Mouse (Mus musculus) brown adipose tissue, adult 24 weeks (tissue): ENCODE results near the gene Med10. TPM values are rescaled to one million over a fixed set of nuclear protein-coding genes. Genes with fewer than 3 reads are reported as not detected.
A peak's percentile ranks its signal among the peaks of the same experiment; 100 is the strongest.

Experiments
- H3K27ac ChIP-seq: fragments of 200-500 bp; replicated peaks from 2 replicates; pipeline ENCODE4 v1.5.1; 2012; ENCODE audit warnings: low read depth, mild to moderate bottlenecking, low read length
- H3K4me1 ChIP-seq: fragments of 200-500 bp; 2 replicates; pipeline ENCODE4 v1.6.1; 2012; ENCODE audit warnings: low read length, mixed read lengths; ENCODE audit not compliant: control insufficient read depth, insufficient read depth, insufficient read length
- H3K4me3 ChIP-seq: fragments of 200-500 bp; 2 replicates; pipeline ENCODE4 v1.5.1; 2012; ENCODE audit warnings: low read depth, mild to moderate bottlenecking, low read length, moderate library complexity; ENCODE audit not compliant: insufficient read depth
- polyA plus RNA-seq: library from polyadenylated mRNA; stranded (reverse); fragments of >200 nt; gene quantifications from 2 replicates; pipeline ENCODE4 v1.2.4, GENCODE M21; 2012; ENCODE audit not compliant: missing spikeins, insufficient read depth, insufficient read length

The Med10 gene
- polyA plus RNA-seq, 1 experiment: 89.3 TPM

DNA sequence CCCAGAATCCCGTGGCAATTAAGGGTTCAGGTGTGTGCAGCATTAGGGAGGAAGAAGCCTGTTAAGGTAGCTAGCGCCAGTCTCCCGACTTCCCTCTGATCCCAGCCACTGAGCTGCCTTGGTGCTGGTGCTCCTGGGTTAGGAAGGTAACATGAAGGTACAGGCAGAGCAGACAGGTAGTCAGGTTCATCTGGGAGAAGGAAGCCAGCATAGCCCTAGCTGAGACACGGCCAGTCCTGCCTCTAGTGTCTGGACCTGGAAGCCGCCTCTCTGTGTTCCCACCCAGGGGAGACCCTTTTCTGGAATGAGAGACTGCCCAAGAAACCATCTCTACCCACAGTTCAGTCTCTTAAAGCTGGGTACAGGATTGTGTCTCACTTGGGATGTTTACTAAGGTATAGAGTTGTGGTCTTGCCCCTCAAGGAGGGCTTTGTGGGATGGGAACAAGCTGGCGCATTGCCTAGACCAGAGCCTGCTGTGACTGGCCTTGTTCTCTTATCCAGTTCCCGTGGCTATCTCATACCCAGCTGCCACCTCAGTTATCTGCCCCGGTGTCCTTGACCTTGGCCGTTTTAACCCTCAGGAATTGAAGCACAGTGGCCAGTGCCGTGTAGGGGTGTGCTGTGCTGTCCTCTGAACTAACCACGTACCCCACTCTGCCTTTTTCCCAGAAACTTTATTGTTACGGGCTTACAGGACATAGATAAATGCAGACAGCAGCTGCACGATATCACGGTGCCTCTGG lies 8.9 kb downstream of the Med10 start:
- Histone ChIP-seq H3K4me3 (peak overlapping the region; percentile 98; the same call in 1 of the 2 replicates), H3K4me1 (peaks cover 7% of the 10 kb centered on the region), H3K27ac (no peak overlapping the region)

DNA sequence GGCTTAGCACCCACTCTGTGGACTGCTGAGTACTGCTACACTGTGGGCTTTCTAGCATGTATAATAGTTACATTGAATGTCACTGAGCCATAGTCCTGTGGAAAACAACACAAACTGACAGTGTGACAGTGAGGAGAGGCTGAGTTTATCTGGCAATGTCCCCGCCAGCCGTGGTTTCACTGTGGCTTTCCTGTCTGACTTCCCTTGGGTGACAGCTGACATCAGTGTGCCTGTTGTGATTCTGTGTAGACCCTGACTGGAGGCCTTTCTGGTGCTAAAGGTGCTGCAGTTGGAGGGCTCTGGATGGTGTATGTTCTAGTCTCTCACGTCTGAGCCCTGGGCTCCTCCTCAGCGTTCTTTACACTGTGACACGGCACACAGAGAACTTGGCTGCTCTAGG lies 11.7 kb downstream of the Med10 start:
- Histone ChIP-seq H3K4me1 (peaks cover 7% of the 10 kb centered on the region), H3K27ac (no peak overlapping the region)

DNA sequence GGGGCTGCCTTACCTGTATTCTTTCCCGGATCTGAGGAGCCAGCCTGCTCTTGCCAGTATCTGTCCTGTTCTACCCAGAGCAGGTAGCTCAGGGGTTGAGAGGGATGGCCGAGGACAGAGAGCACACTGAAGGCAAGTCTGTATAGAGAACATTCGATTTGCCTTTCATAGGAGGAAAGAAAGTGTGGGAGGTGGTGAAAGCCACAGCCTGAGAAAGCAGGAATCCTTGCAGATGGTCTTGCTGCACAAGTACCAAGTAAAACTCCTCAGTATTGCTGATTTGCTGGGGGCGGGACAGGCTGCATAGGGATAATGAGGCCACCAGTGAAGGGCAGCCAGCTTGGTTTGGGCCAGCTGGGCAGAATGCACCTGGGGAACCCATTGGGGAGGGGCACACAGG lies 16.1 kb downstream of the Med10 start:
- H3K27ac ChIP-seq: no peak overlapping the region
- H3K4me1 ChIP-seq: no peaks in the 10 kb centered on the region
- no peak overlapping the region for H3K4me3 ChIP-seq

More for the DNA sequence above, 11.7 kb downstream of the Med10 start:
- no peak overlapping the region for H3K4me3 ChIP-seq

DNA sequence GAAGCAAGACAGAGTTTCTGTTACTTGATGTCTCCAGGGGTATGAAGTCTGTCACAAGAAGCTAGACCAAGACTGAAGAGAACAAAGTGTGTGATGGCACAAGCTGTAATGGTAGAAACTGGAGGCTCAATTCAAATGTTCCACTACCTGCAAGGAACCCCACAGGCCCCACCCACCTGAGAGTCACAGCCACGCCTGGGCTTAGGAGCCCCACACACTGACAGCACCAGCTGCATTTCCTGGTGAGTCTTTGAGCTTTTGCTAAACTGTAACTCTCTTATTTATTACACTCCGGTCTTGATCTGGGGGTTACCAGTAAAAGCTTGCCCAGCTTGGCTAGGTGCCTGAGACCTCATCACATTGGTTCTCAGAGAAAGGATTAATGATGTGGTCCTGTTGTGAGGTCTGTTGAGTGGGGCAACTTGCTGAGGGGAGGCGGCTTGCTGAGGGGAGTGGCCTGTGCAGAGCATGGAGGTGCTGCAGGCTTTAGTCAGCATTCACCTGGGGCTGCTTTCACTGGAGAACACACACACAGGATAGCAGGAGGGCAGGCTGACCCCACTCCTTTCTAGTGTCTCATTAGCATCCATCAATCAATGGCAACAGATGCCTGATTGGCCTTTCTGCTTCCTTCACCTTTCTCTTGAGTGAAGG lies 19.1 kb downstream of the Med10 start:
- H3K27ac ChIP-seq: no peak overlapping the region
- no peak overlapping the region for H3K4me3 ChIP-seq
- no peaks in the 10 kb centered on the region for H3K4me1 ChIP-seq

DNA sequence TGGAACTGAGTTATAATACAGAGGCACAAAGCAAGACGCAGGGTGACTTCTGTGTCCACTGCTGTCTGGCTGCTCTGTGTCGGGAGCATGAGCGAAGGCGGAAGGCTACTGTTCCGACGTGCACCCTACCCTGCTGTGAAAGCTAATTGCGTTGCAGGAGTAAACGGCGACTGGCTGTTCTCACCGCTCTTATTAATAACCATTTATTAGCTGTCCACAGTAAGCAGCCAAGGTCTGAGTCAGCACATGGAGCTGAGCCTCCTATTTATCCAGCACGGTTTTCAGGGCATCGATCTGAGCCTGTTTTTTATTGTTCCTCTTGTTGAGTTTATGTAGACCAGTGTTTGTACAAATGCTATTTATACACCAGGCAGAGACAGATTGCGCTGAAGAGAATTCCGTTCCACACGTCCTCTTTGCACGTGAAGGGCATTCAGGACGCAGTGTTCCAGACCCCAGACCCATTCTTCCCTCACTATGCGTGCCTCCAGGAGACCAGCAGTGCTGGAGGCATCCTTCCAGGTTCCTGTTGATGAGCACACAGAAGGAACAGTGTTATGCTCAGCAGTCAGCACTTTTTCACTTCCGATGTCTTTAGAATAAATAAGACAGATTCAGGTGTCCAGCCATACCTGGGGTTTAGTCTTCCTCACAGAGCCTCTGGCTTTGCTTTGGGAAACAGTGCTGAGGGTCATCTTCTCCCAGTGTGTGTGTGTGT lies 21.9 kb downstream of the Med10 start:
- Histone ChIP-seq H3K4me1 (no peaks in the 10 kb centered on the region), H3K27ac (no peak overlapping the region), H3K4me3 (no peak overlapping the region)

DNA sequence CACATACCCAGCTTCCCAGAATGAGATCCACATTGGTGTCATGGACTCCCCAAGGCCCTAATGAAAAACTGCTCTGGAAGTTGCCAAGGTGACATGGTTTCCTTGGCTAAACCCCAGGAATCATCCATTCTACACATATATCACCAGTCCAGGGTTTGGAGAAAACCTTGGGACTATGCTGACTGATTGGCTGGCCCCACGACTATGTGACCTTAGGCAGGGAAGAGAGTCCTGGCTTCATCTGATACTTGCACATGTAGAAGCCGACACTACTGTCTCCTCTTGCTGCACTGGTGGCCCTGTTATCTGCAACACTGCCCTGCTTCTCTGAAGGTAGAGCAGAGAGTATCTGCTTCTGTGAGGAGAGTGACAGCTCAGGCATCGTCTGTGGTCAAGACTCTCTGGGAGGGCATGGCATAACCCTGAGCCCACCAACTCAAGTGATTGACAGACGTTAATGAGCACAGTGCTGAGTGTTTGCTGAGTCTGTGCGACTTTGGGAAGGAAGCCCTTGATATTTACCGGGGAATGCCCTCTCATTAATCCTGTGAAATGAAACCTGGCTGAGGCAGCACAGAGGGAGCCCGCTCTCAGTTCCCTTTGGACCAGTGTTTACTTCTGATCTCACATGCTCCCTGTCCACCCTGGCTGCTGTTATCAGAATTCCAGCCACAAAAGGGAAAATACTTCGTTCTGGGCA lies 23.4 kb downstream of the Med10 start:
- no peak overlapping the region for H3K4me3 ChIP-seq
- H3K4me1 ChIP-seq: no peaks in the 10 kb centered on the region
- no peak overlapping the region for H3K27ac ChIP-seq

DNA sequence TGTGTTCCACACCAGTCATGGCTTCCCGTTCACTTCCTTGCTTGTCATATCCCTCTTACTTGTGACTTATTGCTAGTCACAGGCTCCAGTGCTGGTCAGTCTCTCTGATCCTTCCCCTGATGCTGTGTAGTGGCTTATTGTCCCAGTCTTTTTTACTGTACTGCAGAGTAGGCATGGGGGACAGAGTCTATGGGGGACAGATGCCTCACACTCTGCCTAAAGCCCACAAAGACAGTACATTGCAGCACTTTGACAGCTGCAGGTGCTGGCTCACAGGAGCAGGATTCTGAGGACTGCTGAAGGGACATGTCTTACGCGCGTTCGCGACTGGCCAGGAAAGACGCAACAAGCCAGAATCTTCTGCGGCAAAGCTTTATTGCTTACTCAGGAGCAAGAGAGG lies 28.4 kb downstream of the Med10 start:
- H3K4me3 ChIP-seq: no peak overlapping the region
- no peaks in the 10 kb centered on the region for H3K4me1 ChIP-seq
- H3K27ac ChIP-seq: no peak overlapping the region

DNA sequence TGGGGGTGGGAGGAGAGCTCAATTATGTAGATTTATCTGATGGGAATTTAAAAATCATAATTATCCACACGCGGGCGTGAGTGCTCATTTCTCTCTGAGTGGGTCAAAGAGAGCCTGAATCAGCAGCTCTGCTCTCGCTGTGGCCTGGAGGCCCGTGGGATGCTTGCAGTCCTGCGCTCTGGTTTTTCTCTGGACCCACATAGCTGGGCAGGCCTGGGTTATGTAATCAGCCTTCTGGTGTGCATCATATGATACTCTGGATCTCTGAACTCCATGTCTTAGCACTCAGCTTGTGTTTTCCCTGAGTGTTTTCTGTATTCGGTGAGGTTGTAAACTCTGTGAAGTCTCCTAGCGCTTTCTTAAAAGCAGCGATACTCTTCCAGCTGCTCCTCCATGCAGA lies 30.4 kb downstream of the Med10 start:
- no peaks in the 10 kb centered on the region for H3K4me1 ChIP-seq
- no peak overlapping the region for H3K4me3 ChIP-seq
- H3K27ac ChIP-seq: no peak overlapping the region

DNA sequence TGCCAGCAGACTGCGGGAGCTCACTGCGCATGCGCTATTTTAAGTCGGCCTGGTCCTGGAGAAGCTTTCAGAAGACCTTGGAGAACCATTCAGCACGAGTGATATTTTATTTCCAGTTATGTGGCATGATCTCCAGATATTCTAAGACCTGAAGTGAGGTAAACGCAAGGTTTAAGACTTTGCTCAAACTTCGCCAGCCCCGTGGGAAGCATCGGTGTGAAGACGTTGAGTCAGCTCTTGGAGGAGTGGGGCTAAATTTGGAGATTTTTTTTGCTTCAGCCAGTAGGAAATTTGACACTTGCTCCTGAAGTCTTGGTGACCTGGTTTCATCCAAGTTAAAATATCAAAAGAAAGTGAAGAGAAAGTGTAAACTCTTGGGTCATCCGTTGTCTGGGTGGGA lies 31.2 kb downstream of the Med10 start:
- Histone ChIP-seq H3K4me3 (no peak overlapping the region), H3K4me1 (no peaks in the 10 kb centered on the region)

DNA sequence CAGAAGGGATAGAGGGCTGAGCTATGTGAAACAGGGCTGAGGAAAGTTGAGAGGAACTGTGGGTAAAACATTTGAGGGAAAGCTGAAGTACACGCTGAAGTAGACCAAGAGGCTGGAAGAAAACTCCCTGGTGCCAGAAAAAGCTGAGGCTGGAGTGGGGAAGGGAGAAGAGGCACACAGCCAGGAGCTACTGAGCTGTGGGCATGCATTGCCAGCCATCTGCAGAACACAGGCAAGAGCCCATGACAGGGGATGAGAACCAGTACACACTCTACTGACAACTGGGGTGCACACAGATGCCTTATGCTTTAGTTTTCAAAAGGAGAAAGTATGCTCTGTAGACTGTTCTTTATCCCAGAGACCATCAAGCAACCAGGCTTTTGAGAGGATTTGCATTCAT lies 43.4 kb downstream of the Med10 start:
- Histone ChIP-seq H3K4me3 (no peak overlapping the region), H3K27ac (no peak overlapping the region), H3K4me1 (no peaks in the 10 kb centered on the region)

More for the DNA sequence above, 31.2 kb downstream of the Med10 start:
- no peak overlapping the region for H3K27ac ChIP-seq

DNA sequence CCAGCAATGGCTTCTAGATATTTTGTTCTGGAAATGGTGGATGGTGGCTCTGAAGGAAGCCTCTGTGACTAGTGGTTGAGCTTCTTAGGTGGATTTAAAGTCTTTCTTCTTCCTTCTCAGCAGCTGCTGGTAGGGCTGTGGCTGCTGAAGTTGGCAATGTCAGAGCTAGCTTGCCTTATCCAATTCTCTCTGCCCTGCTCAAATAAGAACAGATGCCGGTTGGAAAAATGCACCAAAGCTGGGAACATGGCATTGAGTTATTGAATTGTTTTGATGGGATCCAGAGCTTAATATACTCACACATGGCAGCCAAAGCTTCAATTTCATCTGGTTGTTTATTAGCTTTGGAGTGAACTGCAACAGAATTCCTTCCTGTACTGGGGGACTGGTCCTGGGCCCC lies 47.4 kb downstream of the Med10 start:
- no peak overlapping the region for H3K4me3 ChIP-seq
- no peak overlapping the region for H3K27ac ChIP-seq

DNA sequence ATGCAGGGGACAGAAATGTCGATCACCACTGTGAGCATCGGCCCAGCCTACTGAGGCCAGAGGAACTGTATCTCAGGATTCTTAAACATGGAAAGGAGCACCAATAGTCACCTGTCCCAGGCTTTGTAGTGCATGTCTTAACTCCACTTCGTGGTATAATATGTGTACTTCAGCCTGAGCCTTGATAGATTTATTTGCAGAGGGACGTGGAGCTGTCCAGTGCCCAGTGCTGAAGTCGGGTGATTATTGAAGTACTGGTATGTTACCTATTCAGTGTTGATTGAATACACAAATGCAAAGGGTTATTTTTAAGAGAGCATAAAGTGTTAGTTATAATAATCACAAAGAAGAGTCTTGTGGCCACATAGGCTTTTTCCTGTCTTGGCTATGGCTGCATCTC lies 50.1 kb downstream of the Med10 start:
- H3K4me3 ChIP-seq: no peak overlapping the region

More for the DNA sequence above, 47.4 kb downstream of the Med10 start:
- H3K4me1 ChIP-seq: no peaks in the 10 kb centered on the region

DNA sequence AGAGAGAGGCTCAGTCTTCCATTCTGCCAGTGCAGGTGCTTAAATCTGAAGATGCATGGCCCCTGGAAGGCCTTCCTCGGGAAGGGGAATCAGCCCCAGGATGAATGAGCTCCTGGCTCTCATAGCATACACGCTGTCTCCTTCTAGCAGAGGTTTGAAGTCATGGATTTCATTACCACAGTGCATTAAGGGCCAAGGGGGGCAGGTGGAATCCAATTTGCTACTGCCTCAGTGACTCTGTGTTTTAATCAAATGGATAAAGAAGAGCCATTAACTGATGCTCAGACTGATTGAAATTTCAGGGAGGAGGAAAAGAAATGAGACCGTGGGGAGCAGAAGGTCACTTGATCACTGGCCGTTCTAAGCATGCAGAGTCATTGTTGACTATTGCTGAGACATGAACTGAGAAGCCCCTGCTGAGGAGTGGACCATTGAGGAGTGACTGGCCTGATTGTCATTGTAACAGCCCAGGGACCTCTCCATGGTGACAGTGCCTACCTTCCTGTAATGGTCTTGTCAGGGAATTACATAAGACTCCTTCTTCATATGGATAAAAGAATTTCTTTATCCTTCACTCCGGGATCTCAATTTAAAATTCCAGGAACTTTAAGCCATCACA lies 51.3 kb downstream of the Med10 start:
- no peak overlapping the region for H3K27ac ChIP-seq
- H3K4me3 ChIP-seq: no peak overlapping the region
- H3K4me1 ChIP-seq: no peaks in the 10 kb centered on the region

More for the DNA sequence above, 50.1 kb downstream of the Med10 start:
- no peaks in the 10 kb centered on the region for H3K4me1 ChIP-seq
- no peak overlapping the region for H3K27ac ChIP-seq

DNA sequence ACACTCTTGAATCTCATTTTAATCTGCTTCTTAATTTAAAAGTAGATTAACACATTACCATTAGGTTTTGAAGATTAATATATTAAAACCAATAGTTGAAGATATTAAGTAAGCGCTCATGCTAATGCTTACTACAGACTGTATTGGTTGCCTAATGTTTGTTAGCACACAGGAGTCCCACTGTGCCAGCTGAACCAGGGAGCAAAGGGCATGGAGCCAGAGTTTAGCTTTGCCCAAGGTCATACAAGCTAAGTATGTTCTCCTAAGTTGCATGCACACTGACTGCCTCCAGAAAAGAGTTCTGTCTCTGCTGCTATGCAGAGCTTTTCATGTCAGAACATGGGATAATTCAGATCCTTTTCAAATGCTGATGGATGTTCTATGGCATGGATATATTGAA lies 53.7 kb downstream of the Med10 start:
- no peaks in the 10 kb centered on the region for H3K4me1 ChIP-seq
- no peak overlapping the region for H3K27ac ChIP-seq
- H3K4me3 ChIP-seq: no peak overlapping the region

DNA sequence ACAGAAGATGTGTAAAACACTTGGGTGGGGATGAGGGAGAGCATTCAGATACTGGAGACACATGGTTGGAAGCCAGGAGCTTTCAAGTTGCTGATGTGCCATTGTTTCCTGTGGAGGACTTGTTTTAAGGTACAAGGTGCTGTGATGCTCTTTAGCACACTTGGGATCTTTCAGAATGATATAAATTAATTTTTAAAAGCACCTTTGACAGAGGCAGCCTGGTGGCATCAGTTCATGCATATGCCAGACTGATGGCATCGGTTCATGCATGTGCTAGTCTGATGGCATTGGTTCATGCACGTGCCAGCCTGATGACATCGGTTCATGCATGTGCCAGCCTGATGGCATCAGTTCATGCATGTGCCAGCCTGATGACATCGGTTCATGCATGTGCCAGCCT lies 60.1 kb downstream of the Med10 start:
- Histone ChIP-seq H3K4me1 (no peaks in the 10 kb centered on the region), H3K4me3 (no peak overlapping the region)

More for the DNA sequence above, 60.1 kb downstream of the Med10 start:
- no peak overlapping the region for H3K27ac ChIP-seq
